Mouse (Mus musculus) retina, embryonic 14.5 days (tissue): ENCODE results near the gene Tm4sf1.

Source experiments
- DNase-seq: peaks from one replicate; pipeline ENCODE4 v3.0.0-alpha.2; 2015; ENCODE audit warnings: low spot score

Tm4sf1 gene

DNA sequence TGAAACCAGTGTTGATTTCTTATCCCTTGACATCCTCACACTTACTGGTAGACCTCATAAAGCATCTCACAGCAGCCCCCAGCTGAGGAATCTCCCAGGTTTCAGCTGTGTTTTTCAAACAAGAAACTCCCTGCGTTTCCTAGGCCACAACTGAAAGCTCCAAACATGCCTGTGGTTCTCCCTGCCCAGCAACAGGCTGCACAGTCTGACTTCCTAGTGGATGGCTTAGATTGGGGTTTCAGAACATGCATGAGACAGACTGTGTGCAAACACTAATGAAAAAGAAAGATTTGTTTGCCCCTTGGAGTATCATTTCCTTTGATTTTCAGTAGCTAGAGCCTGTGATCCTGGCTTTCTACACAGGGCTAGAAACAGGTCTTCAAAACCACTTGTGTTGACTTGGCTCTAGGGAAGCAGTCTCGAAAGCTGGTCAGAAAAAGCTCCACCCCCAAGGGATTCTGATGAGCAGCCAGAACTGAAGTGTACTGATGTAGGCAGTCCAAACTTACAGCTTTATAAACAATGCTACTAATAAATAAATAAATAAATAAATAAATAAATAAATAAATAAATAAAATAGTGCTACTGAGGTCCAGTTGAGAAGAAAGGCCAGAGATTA, at the start of gene Tm4sf1:
Tm4sf1 (minus strand) TSS at position 68 of the 619 bp plus-strand sequence.
- no peak for DNase-seq

DNA sequence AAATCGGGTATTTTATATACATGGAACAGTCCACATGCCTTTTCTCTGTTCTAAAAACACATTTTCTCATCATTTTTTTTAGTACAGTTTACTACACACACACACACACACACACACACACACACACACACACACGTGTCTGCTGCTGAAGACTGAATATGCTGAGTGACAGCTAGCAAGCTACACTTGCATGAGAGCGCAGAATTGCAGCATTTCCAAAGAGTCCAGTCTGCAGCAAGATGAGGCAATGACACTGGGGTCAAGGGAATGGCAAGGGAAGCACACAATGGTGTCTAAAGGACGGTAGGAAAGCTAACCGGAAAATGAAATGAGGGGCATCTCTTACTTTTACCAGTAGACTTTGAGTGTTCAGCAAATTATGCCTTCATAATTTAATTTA, 43.0 kb upstream of the Tm4sf1 start:
- DNase-seq: no peak

DNA sequence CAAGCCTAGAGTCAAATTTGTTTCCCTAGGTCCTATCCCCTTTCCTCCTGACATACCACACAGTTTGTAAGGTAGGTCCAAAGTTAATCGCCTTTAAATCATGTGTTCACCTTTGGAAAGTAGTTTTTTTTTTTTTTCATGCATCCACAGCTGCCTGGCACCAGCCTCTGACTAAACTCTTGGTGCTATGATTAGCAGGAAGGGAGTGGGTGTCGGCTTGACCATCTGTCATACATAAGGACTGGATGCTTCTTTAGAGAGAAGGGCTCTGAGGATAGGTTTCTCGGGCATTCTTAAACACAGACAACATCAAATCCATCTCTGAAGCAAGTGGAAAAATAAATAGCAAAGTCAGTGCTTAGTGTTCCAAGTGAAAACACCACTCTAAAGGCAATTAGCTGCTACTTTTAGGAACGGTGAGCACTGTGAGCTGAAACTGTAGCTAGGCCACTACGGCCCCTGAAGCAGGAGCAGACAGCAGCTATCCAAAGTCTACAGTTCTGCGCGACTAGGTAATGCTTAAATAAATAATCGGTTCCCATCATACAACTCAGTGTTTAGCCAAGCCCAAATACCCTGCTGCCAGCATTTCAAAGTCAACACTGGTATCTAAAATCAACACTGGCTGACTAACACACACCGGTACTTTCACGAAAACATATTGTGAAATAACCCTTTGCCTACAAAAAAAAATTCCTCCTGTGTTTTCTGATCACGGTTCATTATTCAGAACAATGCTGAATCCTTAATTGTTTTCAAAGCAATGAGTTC, 42.2 kb upstream of the Tm4sf1 start:
- DNase-seq: no peak

DNA sequence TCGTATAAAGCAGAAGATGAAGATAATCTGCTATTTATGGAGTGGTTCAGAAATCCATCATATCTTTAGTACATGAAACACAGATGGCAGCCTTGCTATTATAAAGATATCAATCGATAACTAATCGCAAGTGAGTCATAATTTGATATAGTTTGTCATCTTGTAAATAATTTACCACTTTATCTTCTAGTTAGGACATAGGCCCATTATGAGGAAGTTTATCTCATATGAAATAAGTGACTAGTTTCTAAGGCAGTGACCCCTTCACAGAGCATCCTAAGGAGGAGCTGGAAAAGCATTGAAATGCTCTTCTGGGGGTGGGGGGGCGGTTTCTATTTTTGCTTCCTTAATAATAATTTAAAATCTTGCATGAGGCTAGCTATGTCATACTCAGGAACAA, 41.2 kb upstream of the Tm4sf1 start:
- DNase-seq: no peak

DNA sequence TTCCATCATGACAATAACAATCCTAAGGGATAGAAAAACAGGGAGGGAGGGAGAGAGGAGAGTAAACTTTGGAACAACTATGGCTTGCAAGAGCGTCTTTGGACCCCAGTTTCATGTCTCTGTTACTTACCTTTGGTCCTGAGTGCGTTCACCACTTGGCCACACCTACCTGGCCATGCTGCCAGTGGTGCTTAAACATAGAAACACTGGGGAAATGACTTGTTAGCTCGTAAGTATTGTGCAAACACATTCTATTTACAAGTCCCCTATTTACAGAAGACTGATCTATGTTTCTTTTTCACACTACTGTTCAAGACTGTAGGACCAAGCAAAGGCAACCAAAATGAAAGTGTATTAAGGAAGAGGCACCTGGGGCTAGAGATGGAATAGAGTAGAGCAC, 39.5 kb upstream of the Tm4sf1 start:
- DNase-seq: no peak

DNA sequence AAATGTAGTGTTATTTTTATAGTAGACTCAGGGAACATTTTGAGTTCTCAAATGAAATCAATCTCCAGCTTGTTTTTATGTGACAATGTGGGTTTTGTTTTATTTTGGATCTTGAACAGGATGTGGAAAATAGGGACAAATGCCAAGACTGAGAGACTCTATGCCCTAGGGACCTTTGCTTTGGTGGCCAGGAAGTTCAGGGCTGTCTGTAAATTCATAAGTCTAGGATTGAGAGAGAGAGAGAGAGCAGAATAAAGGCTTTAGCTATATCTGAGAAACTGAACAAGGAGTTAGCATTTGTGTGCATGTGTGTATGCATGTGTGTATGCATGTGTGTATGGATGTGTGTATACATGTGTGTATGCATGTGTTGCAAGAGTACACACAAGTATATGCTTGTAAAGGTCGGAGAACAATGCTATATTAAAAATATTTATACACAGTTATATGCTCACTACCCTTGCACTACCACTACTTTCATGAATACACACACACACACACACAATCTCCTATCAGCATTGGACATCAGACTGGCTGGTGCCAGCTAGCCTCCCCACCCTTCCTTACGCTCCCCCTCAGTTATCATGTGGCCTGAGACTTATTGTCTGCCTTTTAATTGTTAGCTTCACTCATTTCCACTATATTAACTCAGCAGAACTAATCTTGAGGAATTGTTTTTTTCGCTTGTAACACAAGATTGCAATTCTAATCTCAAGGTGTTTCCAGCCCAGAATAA, 33.5 kb upstream of the Tm4sf1 start:
- DNase-seq: no peak

DNA sequence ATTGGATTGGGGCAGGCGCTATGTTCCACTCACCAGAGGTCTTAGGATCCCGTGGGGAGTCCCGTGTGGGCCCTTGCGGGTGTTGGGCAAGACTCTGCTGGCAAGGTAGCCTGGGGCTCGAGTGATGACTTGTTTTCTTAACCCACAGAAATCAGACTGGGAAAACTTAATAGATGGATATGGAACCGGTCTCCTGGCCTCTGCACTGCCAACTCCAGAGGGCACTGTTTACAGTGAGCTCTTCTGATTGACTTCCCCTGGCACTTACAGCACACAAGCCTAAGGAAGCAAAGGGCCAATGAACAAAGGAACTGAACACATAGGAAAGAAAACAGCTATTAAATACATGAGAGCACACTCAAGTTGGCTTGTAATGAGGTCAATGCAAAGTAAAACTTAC, 26.2 kb upstream of the Tm4sf1 start:
- DNase-seq: no peak

DNA sequence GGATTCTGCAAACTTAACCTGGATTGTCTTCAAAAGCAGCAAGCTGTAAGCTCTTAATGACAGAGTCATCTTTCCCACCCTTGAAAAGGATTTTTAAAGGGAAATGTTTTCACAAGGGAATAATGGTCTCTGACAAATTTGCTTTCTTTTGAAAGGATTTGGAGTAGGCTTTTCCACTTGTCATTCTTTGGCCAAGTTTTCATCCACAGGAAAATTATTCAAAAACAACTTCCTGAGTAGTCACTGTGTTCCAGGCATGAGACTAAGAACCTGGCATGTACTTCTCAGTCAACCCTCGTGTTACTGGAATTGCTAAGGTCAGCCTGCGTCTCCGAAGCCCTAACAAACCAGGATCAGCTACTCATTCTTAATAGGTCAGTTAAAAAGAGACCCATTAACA, 5.3 kb upstream of the Tm4sf1 start:
- DNase-seq: no peak

DNA sequence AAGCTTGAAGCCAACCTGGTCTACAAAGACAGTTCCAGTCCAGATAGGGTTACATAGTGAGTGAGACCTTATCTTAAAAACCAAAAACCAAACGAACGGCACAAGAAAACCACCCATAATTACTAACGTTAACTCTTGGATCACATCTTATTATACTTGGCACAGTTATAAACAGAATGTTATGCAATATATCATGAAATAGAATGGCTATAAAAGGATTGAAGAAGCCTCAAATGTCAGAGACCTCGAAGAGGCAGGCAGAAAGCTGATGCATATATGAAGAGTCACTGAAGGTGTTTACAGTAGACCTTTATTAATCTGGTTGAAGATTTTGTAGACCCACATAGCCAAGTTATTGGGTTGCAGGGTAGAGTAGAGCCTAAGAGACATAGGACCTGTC, 3.8 kb upstream of the Tm4sf1 start:
- DNase-seq: no peak

DNA sequence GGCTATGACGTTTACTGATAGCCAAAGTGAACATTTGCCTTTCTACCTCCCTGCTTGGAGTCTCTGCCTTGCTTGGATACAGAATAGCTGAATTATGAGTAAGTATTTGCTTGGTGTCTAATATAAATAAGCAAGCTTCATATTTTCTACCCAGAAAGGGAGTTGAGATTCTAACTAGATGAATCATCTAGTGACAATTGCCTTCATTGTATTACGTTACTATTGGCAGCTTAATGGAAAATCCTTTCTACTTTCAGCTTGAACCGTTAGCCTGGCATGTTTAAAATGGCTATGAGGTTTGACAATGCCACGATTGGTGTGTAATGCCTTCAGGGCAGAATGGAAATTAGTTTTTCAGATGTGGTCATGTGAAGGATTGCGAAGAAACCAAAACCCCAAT, 2.7 kb upstream of the Tm4sf1 start:
- DNase-seq: no peak

DNA sequence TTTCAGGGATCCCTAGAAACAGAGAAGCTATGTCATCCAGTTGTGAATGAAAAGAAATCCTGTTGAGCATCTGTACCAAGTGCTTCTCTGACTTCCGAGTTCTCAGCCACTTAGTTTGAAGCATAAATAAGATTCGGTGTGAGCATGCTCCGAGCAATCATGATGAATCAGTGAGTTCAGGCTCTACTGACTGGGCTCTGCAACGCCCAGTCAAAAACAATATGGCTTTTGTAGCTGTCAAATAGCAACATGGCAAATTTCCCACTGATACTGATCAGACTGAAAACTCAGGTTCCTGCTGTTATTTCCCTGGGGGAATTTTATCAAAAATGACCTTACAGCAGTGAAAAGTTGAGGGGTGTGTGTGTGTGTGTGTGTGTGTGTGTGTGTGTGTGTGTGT, 2.3 kb upstream of the Tm4sf1 start:
- no peak for DNase-seq

DNA sequence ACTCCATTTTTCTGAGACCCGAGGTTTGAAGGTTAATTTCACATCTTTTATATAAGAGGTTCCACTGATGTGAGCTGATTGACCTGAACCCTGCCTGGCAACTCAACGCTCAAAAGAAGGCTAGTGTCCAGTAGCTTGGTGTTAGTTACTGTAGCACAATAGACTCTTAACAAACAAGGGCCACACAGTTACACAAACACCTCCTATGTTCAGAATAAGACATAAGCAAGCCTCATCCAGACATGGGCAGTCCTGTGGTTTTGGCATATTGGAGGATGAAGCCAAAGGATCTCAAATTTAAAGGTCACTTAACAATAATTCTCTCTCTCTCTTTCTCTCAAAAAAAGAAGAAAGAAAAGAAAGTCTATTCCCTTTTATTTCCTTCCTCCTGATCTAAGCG, 1.7 kb upstream of the Tm4sf1 start:
- DNase-seq: no peak

DNA sequence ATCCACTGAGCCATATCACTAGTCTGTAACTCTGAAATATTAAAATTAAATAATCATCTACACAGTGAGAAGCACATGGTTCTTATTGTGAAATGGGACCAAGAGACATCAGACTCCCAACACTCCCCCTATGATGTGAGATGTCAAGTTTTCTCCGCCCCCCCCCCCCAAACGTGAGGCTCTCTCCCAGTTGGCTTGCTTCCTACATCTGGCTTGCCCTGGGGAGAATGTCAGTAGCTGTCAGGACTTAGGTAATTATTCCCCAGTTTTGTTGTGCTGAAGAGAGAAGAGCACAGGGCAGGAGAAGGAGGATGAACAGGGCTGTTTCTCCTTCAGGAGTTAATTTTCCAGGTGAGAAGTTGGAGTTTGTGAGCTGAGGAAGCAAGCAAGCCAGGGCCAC, 1.1 kb upstream of the Tm4sf1 start:
- no peak for DNase-seq

DNA sequence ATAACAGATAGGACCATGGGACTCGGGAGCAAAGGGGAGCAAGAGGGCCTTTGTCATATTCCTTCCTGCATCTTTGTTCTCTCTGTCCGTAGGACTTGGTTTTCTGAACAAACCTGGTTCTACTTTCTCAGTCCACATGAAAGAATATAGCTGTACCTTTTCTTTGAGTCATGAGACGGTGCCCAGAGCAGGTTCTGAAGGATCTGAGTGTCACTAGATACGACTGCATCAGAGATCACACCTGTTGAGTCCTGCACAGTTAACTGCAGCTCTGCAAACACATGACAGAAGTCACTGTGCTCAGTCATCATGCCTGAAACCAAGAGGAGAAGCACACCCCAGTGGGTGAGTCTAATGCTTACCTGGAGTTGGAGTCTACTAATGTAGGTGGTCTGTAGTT, 422 bp downstream of the Tm4sf1 start:
- no peak for DNase-seq

DNA sequence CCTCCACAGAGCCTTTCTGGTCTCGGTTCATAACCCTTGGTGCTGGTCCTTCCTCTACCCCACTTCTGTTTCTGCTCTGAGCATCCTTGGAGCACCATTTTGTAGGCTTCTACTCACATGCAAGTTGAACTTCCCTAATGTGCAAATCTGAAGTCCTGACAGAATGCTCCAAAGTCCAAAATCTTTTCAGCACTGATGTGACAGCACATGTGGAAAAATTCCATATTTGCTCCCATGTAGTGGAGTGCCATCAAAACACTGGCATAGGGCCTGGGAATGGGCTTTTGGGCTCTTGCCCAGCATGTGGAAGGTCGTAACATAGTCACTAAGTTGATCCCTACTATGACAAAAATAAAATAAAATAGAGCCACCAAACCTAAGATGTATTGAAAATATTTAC, 3.8 kb downstream of the Tm4sf1 start:
- DNase-seq: no peak

DNA sequence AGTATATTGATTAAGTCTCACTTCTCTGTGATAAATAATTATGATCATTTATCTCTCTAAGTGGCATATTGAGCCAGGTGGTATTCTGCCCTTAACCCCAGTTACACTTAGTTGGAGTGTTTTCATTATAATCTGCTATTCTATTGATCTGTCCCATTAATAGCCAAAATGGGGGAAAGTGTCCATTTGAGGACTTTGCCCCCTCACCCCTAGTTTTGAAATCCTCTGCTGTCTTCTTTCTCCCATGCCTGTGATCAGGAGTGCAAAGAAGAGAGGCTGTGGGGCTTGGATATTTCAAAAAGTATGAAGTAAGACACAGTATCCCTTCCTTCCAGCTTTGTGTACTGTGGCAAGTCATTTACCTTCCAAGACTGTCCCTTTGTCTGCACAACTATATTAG, 5.2 kb downstream of the Tm4sf1 start:
- no peak for DNase-seq

DNA sequence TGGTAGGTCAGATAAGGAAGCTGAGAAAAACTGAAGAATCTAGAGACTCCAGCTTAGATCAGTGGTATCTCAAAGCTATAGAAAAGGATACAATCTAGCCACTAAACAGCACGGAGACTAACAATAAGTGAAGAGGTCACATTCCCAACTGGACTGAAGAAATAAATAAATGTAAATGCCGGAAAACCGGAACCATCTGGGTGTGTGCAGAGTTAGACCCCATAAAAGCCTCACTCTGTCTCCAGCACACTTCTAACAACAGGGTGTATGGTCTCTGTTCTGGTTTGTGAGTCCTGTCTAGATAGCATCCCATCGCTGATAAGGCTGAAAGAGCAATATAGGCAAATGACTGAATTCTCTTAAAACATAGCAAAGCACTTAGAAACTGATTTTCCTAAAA, 6.2 kb downstream of the Tm4sf1 start:
- no peak for DNase-seq

DNA sequence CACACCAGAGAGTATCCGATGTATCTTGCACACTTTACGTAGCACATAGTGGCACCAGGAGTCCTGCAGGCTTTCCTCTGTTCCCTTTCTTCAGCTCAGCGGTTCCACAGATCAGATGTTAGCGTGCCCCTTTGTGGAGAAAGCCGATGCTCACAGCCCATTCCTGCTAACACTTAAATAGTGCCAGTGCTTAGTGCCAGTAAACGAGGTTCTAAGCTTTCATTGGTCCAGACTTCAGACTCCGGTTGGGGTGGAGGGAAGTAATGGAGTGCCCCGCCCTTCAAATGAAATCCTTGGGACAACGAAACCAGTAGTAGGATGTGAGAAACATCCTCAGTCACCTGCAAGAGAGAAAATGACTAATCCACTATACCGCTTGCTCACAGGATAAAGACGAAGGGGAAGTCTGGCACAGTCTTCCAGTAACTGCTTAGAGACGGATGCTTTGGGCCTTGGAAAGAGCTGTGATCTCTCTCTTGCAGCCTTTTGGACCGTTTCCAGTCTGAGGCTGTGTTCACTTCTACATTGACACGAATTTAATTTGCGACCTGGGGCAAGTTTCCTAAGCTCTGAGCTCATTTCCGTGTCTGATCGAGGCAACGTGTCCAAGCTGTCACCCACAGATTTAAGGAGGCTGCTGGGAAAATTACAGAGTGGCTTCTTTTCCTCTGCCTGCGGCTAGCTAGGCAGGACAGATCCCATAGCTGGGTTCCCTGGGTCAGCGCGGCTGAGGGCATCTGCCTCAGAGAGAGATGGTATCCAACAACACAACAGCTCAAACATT, 6.9 kb downstream of the Tm4sf1 start:
- DNase-seq: no peak

DNA sequence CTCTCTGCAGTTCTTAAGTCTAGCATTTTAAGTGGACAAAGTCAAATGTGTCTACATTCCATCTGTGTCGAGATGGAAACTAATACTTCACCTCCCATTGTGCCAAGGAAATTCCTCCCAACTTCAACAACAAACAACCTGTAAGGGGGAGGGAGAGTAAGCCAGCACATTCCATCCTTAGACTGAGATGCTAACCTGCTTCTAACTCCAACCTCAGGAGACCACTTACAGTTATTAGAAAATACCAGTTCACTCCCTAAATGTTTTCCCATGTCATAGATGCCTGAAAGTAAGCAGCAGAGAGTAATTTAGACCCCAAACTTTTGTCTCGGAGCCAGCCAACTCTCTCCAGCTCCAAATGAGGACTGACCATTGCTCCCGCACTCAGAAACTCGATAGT, 7.9 kb downstream of the Tm4sf1 start:
- DNase-seq: no peak

DNA sequence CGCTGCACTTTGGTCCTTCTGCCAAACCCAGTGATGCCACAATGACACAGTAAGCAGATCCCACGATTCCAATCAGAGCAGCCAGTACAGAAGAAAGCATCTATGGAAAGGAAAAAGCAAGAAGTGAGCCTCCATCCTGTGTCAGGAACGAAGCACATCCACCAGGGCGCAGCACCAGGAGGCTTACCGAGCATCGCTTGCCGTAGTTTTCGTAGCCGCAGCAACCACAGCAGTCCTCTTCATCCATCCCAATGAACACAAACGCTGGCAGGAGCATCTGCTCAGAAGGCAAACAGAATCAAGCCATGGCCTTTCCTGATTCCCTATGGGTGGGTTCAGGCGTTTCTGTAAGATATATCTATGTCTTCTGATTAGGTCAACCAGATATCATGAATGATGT, 9.0 kb downstream of the Tm4sf1 start:
- no peak for DNase-seq

DNA sequence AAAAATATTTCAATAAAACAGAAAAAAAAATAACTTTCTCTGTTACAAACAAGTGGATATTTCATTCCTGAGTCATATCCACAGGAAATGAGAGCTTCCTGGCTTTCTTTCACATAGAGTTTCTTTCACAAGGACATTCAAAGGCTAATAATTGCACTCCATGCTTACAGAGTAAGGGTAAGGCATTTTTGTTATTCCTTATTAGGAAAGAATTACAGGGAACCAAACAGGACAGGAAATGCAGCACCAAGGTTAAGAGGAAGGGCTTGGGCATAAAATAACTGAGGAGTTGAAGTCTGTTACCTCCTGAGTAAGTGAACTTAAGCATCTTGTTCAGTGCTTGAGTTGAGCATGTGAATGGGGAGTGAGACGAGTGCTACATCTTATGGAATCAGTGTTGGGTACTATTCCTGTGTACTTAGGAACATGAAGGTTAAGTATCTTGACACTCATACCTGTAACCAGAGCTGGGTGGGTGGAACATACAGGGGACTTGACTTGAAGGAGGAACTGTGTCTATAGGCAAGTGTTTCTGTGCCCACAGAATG, 12.8 kb downstream of the Tm4sf1 start:
- no peak for DNase-seq
